Mouse (Mus musculus) bone marrow macrophage, adult 2 months (primary cell): ENCODE measurements around the gene Atp6v0b.

Experiments used
- CTCF ChIP-seq: IDR thresholded peaks from 2 replicates; pipeline ENCODE4 v1.5.1; 2012; ENCODE audit warnings: low read depth, mild to moderate bottlenecking, low read length, moderate library complexity
- POLR2A ChIP-seq: IDR thresholded peaks from 2 replicates; pipeline ENCODE4 v1.6.1; 2012; ENCODE audit warnings: mild to moderate bottlenecking, low read depth, low read length, borderline replicate concordance

DNA sequence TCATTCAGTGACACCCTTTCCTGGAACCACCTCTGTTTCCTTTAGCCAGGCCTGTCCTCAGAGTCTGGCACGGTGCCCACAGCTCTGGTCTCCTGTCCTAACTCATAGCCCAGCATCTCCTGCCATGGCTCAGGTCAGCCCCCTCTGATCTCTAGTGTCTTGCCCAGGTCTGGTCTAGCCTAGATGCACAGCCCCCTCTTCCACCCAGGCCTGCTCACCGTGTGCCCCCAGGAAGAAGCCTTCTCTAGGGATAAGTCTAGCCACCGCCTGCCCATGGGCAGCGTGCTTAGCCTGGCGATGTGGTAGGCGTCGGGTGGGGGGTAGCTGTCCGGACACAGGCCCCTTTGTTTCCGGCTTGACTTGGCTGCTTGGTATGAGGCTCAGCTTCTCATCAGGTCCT lies 32.0 kb downstream of the Atp6v0b start:
- TF ChIP-seq POLR2A (no peak), CTCF (no peak)
